Mouse (Mus musculus) small intestine, adult 2 months (tissue): ENCODE measurements around the gene Nek2. TPM values are rescaled to one million over a fixed set of nuclear protein-coding genes. Genes with fewer than 3 reads are reported as not detected.

Experiments
- H3K27ac ChIP-seq: fragments of 200-500 bp; 2 replicates; pipeline ENCODE4 v1.5.1; 2012; ENCODE audit warnings: low read depth, low read length, control low read depth, inconsistent platforms; ENCODE audit not compliant: insufficient read depth
- H3K27me3 ChIP-seq: fragments of 200-500 bp; 2 replicates; pipeline ENCODE4 v1.6.1; 2012; ENCODE audit warnings: mild to moderate bottlenecking, moderate library complexity, low read length, inconsistent platforms; ENCODE audit not compliant: control insufficient read depth, insufficient read depth
- H3K36me3 ChIP-seq: fragments of 200-500 bp; 2 replicates; pipeline ENCODE4 v1.6.1; 2012; ENCODE audit warnings: mild to moderate bottlenecking, low read length, control low read depth, inconsistent platforms; ENCODE audit not compliant: control insufficient read depth, insufficient read depth
- H3K4me1 ChIP-seq: fragments of 200-500 bp; 2 replicates; pipeline ENCODE4 v1.6.1; 2012; ENCODE audit warnings: low read length, inconsistent platforms, mixed read lengths; ENCODE audit not compliant: control insufficient read depth, insufficient read depth, insufficient read length
- H3K4me3 ChIP-seq: fragments of 200-500 bp; 2 replicates; pipeline ENCODE4 v1.5.1; 2012; ENCODE audit warnings: low read depth, mild to moderate bottlenecking, control low read depth, inconsistent platforms, low read length, moderate library complexity
- CTCF ChIP-seq: fragments of 200-500 bp; IDR thresholded peaks from 2 replicates; pipeline ENCODE4 v1.5.1; 2012; ENCODE audit warnings: low read depth, mild to moderate bottlenecking, control low read depth, inconsistent platforms, low read length, moderate library complexity, mixed read lengths; ENCODE audit not compliant: insufficient replicate concordance, insufficient read length; ENCODE audit errors: extremely low read depth
- POLR2A ChIP-seq: fragments of 200-500 bp; IDR thresholded peaks from 2 replicates; pipeline ENCODE4 v1.6.1; 2012; ENCODE audit warnings: low read depth, mild to moderate bottlenecking, control low read depth, inconsistent platforms, low read length, moderate library complexity
- WGBS: fragments of 180-500 bp; shearing (Covaris S2); methylation state at CpG from one replicate; pipeline ENCODE4 v1.1.7; 2018; 5-methylcytosine and 5-hydroxymethylcytosine counted together
- polyA plus RNA-seq: library from polyadenylated mRNA; depleted of rRNA; stranded (reverse); fragments of >200 nt; gene quantifications from 2 replicates; pipeline ENCODE4 v1.2.3, GENCODE M21; 2012

Gene Nek2
- polyA plus RNA-seq, 1 experiment = 5.5 TPM

GRCm38 (mm10) chr1:191804747-191805146 lies 16.5 kb upstream of the Nek2 start:
- Histone ChIP-seq H3K27me3 (no peaks in the 10 kb centered on the region), H3K4me3 (no peak overlapping the region), H3K27ac (no peak overlapping the region), H3K4me1 (peaks cover 15% of the 10 kb centered on the region; the same call in 1 of the 2 replicates), H3K36me3 (no peaks in the 10 kb centered on the region)
- 82% methylated on average over 5 of the region's 5 CpGs for WGBS
- TF ChIP-seq POLR2A (no peak), CTCF (no peak)

GRCm38 (mm10) chr1:191805788-191806187 lies 15.5 kb upstream of the Nek2 start:
- Histone ChIP-seq H3K27ac (no peak overlapping the region), H3K4me3 (no peak overlapping the region), H3K4me1 (peaks cover 15% of the 10 kb centered on the region; the same call in 1 of the 2 replicates), H3K27me3 (no peaks in the 10 kb centered on the region), H3K36me3 (no peaks in the 10 kb centered on the region)
- 87% methylated on average over 6 of the region's 6 CpGs for WGBS
- TF ChIP-seq CTCF = no peak
- TF ChIP-seq POLR2A = no peak

- TF ChIP-seq CTCF (peak; percentile 26; the same call in 1 of the 2 replicates), POLR2A (no peak)
- Histone ChIP-seq H3K4me1 (peaks cover 15% of the 10 kb centered on the region; the same call in 1 of the 2 replicates), H3K27ac (no peak overlapping the region), H3K36me3 (no peaks in the 10 kb centered on the region), H3K27me3 (no peaks in the 10 kb centered on the region), H3K4me3 (no peak overlapping the region)
- 96% methylated on average over 4 of the region's 4 CpGs for WGBS
Observed at GRCm38 (mm10) chr1:191806740-191807139, 14.5 kb upstream of the Nek2 start.

- 93% methylated on average over 7 of the region's 7 CpGs for WGBS
- H3K4me3 ChIP-seq = no peak overlapping the region
- TF ChIP-seq CTCF = no peak
- no peak for TF ChIP-seq POLR2A
- H3K27ac ChIP-seq = no peak overlapping the region
- H3K36me3 ChIP-seq = no peaks in the 10 kb centered on the region
- H3K27me3 ChIP-seq = no peaks in the 10 kb centered on the region
- H3K4me1 ChIP-seq = peaks cover 7% of the 10 kb centered on the region; the same call in 1 of the 2 replicates
Observed at GRCm38 (mm10) chr1:191807979-191808378, 13.3 kb upstream of the Nek2 start.

- no peaks in the 10 kb centered on the region; the same call in 1 of the 2 replicates for H3K4me1 ChIP-seq
- H3K27ac ChIP-seq = no peak overlapping the region
- 63% methylated on average over 12 of the region's 12 CpGs for WGBS
- no peaks in the 10 kb centered on the region for H3K36me3 ChIP-seq
- TF ChIP-seq POLR2A = no peak
- no peak for TF ChIP-seq CTCF
- H3K4me3 ChIP-seq = no peak overlapping the region
- H3K27me3 ChIP-seq = no peaks in the 10 kb centered on the region
Observed at GRCm38 (mm10) chr1:191808688-191809223, 12.5 kb upstream of the Nek2 start.

GRCm38 (mm10) chr1:191811774-191812173 lies 9.5 kb upstream of the Nek2 start:
- H3K4me3 ChIP-seq = no peak overlapping the region
- no peaks in the 10 kb centered on the region for H3K4me1 ChIP-seq
- no peak overlapping the region for H3K27ac ChIP-seq
- H3K36me3 ChIP-seq = no peaks in the 10 kb centered on the region
- TF ChIP-seq POLR2A = no peak
- TF ChIP-seq CTCF = no peak
- no peaks in the 10 kb centered on the region for H3K27me3 ChIP-seq
- WGBS = 88% methylated on average over 12 of the region's 12 CpGs

- Histone ChIP-seq H3K36me3 (no peaks in the 10 kb centered on the region), H3K27ac (no peak overlapping the region), H3K4me3 (no peak overlapping the region), H3K4me1 (no peaks in the 10 kb centered on the region), H3K27me3 (no peaks in the 10 kb centered on the region)
- TF ChIP-seq POLR2A (no peak), CTCF (no peak)
- WGBS = 84% methylated on average over 13 of the region's 13 CpGs
Observed at GRCm38 (mm10) chr1:191812949-191813691, 8.1 kb upstream of the Nek2 start.

- Histone ChIP-seq H3K27me3 (no peaks in the 10 kb centered on the region), H3K4me1 (no peaks in the 10 kb centered on the region), H3K36me3 (no peaks in the 10 kb centered on the region), H3K4me3 (no peak overlapping the region), H3K27ac (no peak overlapping the region)
- no peak for TF ChIP-seq CTCF
- TF ChIP-seq POLR2A = no peak
- WGBS = 81% methylated on average over 4 of the region's 4 CpGs
Observed at GRCm38 (mm10) chr1:191814240-191814639, 7.0 kb upstream of the Nek2 start.
